Mouse (Mus musculus) heart, embryonic 13.5 days (tissue): ENCODE data around the gene Foxg1. TPM values are rescaled to one million over a fixed set of nuclear protein-coding genes. Genes with fewer than 3 reads are reported as not detected.

Source experiments
- ATAC-seq: fragments of 200-750 bp; cut with Nextera tagmentation; 2 replicates; pipeline ENCODE4 v1.8.0; 2017; ENCODE audit warnings: moderate TSS enrichment; ENCODE audit not compliant: insufficient number of reproducible peaks, low FRiP score, low TSS enrichment; ENCODE audit errors: extremely low read depth
- H3K27ac ChIP-seq: fragments of 300-500 bp; sonication (generic); replicated peaks from 2 replicates; pipeline ENCODE4 v1.5.1; 2015; ENCODE audit warnings: moderate library complexity, mild to moderate bottlenecking, inconsistent platforms
- H3K27me3 ChIP-seq: fragments of 300-500 bp; sonication (generic); replicated peaks from 2 replicates; pipeline ENCODE4 v1.6.1; 2015; ENCODE audit warnings: mild to moderate bottlenecking, inconsistent platforms
- H3K36me3 ChIP-seq: fragments of 300-500 bp; sonication (generic); 2 replicates; pipeline ENCODE4 v1.6.1; 2015; ENCODE audit warnings: mild to moderate bottlenecking, inconsistent platforms
- H3K4me1 ChIP-seq: fragments of 300-500 bp; sonication (generic); 2 replicates; pipeline ENCODE4 v1.6.1; 2015; ENCODE audit warnings: inconsistent platforms
- H3K4me2 ChIP-seq: fragments of 300-500 bp; sonication (generic); 2 replicates; pipeline ENCODE4 v1.6.1; 2015; ENCODE audit warnings: inconsistent platforms, mild to moderate bottlenecking, moderate library complexity
- H3K4me3 ChIP-seq: fragments of 300-500 bp; sonication (generic); 2 replicates; pipeline ENCODE4 v1.5.1; 2015; ENCODE audit warnings: moderate library complexity, mild to moderate bottlenecking, inconsistent platforms
- H3K9ac ChIP-seq: fragments of 300-500 bp; sonication (generic); 2 replicates; pipeline ENCODE4 v1.6.1; 2015; ENCODE audit warnings: inconsistent platforms, mild to moderate bottlenecking, moderate library complexity
- H3K9me3 ChIP-seq: fragments of 300-500 bp; sonication (generic); 2 replicates; pipeline ENCODE4 v1.6.1; 2016; ENCODE audit warnings: inconsistent platforms
- WGBS: fragments of 180-500 bp; shearing (Covaris S2); methylation state at CpG from one replicate; pipeline ENCODE4 v1.1.7; 2015; ENCODE audit warnings: mixed read lengths; 5-methylcytosine and 5-hydroxymethylcytosine counted together
- polyA plus RNA-seq: library from polyadenylated mRNA; unstranded; fragments of >200 nt; fragmentation: Nextera tagmentation; extraction: Ambion mirVana; gene quantifications from 2 replicates; pipeline ENCODE4 v1.2.1, GENCODE M21; 2015

Gene Foxg1
- polyA plus RNA-seq, 1 experiment from 2014 or later = 0.12 TPM

DNA sequence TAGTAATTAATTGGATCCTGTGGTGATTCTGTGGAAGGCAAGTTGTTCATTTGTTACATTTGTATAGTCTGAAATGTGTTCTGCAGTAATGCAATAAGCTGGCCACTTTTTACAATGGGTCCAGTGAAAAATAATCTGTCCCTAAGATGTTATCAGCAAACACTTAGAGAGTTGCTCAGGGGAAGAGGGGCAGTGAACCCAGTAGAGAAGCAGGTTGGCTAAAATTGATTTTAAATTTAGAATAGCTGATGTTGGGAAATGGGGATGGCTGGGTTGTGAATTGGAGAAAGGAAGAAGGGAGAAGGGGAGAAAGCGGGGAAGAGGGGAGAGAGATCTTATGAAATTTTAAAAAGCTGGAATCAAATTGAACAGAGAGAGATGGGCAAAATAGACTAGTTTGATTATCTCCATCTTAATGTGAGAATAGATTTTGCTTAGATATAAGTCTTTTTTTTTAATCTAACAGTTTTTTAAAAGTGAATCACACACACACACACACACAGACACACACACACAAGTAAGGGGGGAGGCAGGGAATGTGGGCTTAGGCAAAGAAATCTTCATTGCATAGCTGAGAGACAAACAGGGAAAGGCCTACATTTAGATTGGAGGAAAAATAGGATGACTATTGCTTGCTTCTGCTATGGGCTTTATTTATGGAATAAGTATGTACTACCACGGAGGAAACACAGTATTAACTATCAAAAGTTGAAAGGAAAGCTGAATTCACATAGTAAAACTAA is 5.6 kb downstream of the Foxg1 start:
- H3K27ac ChIP-seq = no peak overlapping the region
- no peak overlapping the region for H3K9ac ChIP-seq
- 6% methylated on average over 2 of the region's 2 CpGs for WGBS
- H3K27me3 ChIP-seq = peaks cover 87% of the 10 kb centered on the region
- ATAC-seq = no peak
- no peaks in the 10 kb centered on the region for H3K36me3 ChIP-seq
- H3K9me3 ChIP-seq = no peaks in the 10 kb centered on the region
- no peak overlapping the region for H3K4me3 ChIP-seq
- H3K4me1 ChIP-seq = peaks cover 20% of the 10 kb centered on the region
- H3K4me2 ChIP-seq = no peak overlapping the region

GRCm38 (mm10) chr12:49389666-49390065 is 7.2 kb downstream of the Foxg1 start:
- no peak for ATAC-seq
- no peak overlapping the region for H3K27ac ChIP-seq
- H3K36me3 ChIP-seq = no peaks in the 10 kb centered on the region
- no peak overlapping the region for H3K9ac ChIP-seq
- WGBS = 3% methylated on average over 5 of the region's 5 CpGs
- H3K27me3 ChIP-seq = peaks cover 84% of the 10 kb centered on the region
- H3K4me2 ChIP-seq = no peak overlapping the region
- peaks cover 11% of the 10 kb centered on the region; the same call in 1 of the 2 replicates for H3K4me1 ChIP-seq
- H3K9me3 ChIP-seq = no peaks in the 10 kb centered on the region
- no peak overlapping the region for H3K4me3 ChIP-seq

GRCm38 (mm10) chr12:49390257-49390656 is 7.8 kb downstream of the Foxg1 start:
- no peak overlapping the region for H3K4me3 ChIP-seq
- peaks cover 84% of the 10 kb centered on the region for H3K27me3 ChIP-seq
- no peak overlapping the region for H3K4me2 ChIP-seq
- H3K9ac ChIP-seq = no peak overlapping the region
- peaks cover 11% of the 10 kb centered on the region; the same call in 1 of the 2 replicates for H3K4me1 ChIP-seq
- no peak for ATAC-seq
- no peak overlapping the region for H3K27ac ChIP-seq
- H3K9me3 ChIP-seq = no peaks in the 10 kb centered on the region
- H3K36me3 ChIP-seq = no peaks in the 10 kb centered on the region
- 2% methylated on average over 13 of the region's 13 CpGs for WGBS

DNA sequence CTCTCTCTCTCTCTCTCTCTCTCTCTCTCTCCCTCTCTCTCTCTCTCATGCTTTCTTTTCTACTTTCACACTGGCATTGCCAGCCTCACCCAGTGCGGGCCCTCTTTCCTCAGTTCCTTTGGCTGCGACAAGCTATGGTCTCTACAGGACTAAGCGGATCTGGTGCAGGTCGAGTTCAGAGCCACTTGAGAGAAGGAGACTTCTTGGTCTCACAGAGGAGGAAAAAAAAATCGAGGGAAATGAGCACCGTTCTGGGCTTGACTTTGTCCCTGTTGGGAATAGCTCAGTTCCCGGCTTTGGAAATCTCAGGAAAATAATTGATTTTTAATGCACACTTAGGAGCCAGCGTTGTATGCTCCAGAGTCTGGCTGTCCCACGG is 8.5 kb downstream of the Foxg1 start:
- H3K9ac ChIP-seq = no peak overlapping the region
- WGBS = 2% methylated on average over 9 of the region's 9 CpGs
- H3K36me3 ChIP-seq = no peaks in the 10 kb centered on the region

GRCm38 (mm10) chr12:49391305-49392040 is 9.0 kb downstream of the Foxg1 start:
- Histone ChIP-seq H3K9me3 (no peaks in the 10 kb centered on the region), H3K27me3 (peaks cover 80% of the 10 kb centered on the region), H3K4me1 (peaks cover 11% of the 10 kb centered on the region; the same call in 1 of the 2 replicates), H3K9ac (peak overlapping the region; percentile 47; the same call in 1 of the 2 replicates), H3K4me3 (peak overlapping the region; percentile 39), H3K36me3 (no peaks in the 10 kb centered on the region), H3K4me2 (peak overlapping the region; percentile 61), H3K27ac (no peak overlapping the region)
- ATAC-seq = no peak; the same call in 1 of the 2 replicates
- WGBS = under 1% methylated on average over 42 of the region's 42 CpGs

More for the DNA sequence above, 8.5 kb downstream of the Foxg1 start:
- peaks cover 82% of the 10 kb centered on the region for H3K27me3 ChIP-seq
- H3K4me1 ChIP-seq = peaks cover 11% of the 10 kb centered on the region; the same call in 1 of the 2 replicates
- peak overlapping the region; percentile 39 for H3K4me3 ChIP-seq
- H3K27ac ChIP-seq = no peak overlapping the region
- H3K4me2 ChIP-seq = peak overlapping the region; percentile 61
- no peaks in the 10 kb centered on the region for H3K9me3 ChIP-seq
- no peak for ATAC-seq

GRCm38 (mm10) chr12:49392041-49392390 is 9.6 kb downstream of the Foxg1 start:
- H3K4me1 ChIP-seq = peaks cover 11% of the 10 kb centered on the region; the same call in 1 of the 2 replicates
- 2% methylated on average over 10 of the region's 10 CpGs for WGBS
- H3K27me3 ChIP-seq = peaks cover 81% of the 10 kb centered on the region
- H3K9ac ChIP-seq = no peak overlapping the region
- H3K27ac ChIP-seq = no peak overlapping the region
- H3K36me3 ChIP-seq = no peaks in the 10 kb centered on the region
- H3K4me3 ChIP-seq = peak overlapping the region; percentile 39
- no peaks in the 10 kb centered on the region for H3K9me3 ChIP-seq
- peak overlapping the region; percentile 61 for H3K4me2 ChIP-seq
- ATAC-seq = no peak

- Histone ChIP-seq H3K4me1 (peaks cover 11% of the 10 kb centered on the region; the same call in 1 of the 2 replicates), H3K4me3 (no peak overlapping the region), H3K4me2 (no peak overlapping the region), H3K36me3 (no peaks in the 10 kb centered on the region), H3K9me3 (no peaks in the 10 kb centered on the region), H3K27me3 (peaks cover 86% of the 10 kb centered on the region), H3K9ac (no peak overlapping the region), H3K27ac (no peak overlapping the region)
- ATAC-seq = no peak
- 12% methylated on average over 5 of the region's 5 CpGs for WGBS
These were observed 10.4 kb downstream of the Foxg1 start for GRCm38 (mm10) chr12:49392876-49393275.

DNA sequence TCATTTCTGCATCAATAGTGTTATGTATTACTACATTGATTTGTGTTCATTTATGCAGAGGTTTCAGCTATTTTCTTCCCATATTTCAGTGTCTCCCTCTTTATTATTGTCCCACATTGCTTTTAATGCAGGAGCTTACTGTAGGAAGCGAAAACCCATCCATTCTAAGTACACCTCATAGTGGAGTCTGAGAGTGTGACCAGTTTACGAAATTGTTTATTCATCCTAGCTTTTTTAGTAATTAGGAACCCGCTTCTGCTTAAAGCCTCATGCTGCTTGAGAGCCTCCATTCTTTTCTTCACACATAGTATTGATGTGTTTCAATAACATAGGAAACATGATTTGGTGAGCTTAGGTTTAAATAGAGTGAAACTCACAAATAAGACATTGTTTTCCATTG is 11.2 kb downstream of the Foxg1 start:
- Histone ChIP-seq H3K9me3 (no peaks in the 10 kb centered on the region), H3K4me3 (no peak overlapping the region), H3K27ac (no peak overlapping the region), H3K36me3 (no peaks in the 10 kb centered on the region), H3K4me1 (peaks cover 11% of the 10 kb centered on the region; the same call in 1 of the 2 replicates), H3K27me3 (peaks cover 88% of the 10 kb centered on the region), H3K4me2 (no peak overlapping the region), H3K9ac (no peak overlapping the region)
- no peak for ATAC-seq
- 12% methylated on average over 3 of the region's 3 CpGs for WGBS

- WGBS = 2% methylated on average over 1 of the region's 1 CpGs
These were observed 11.7 kb downstream of the Foxg1 start for GRCm38 (mm10) chr12:49394181-49394580.

GRCm38 (mm10) chr12:49394836-49395235 is 12.4 kb downstream of the Foxg1 start:
- Histone ChIP-seq H3K9ac (no peak overlapping the region), H3K27me3 (peaks cover 85% of the 10 kb centered on the region), H3K4me2 (no peak overlapping the region), H3K4me3 (no peak overlapping the region), H3K36me3 (no peaks in the 10 kb centered on the region), H3K9me3 (no peaks in the 10 kb centered on the region), H3K4me1 (peaks cover 11% of the 10 kb centered on the region; the same call in 1 of the 2 replicates), H3K27ac (no peak overlapping the region)
- WGBS = 1% methylated on average over 17 of the region's 17 CpGs
- no peak for ATAC-seq

More at GRCm38 (mm10) chr12:49394181-49394580, 11.7 kb downstream of the Foxg1 start:
- H3K4me2 ChIP-seq = no peak overlapping the region
- H3K27ac ChIP-seq = no peak overlapping the region
- no peak overlapping the region for H3K9ac ChIP-seq
- no peak overlapping the region for H3K4me3 ChIP-seq
- peaks cover 11% of the 10 kb centered on the region; the same call in 1 of the 2 replicates for H3K4me1 ChIP-seq
- H3K27me3 ChIP-seq = peaks cover 88% of the 10 kb centered on the region
- no peaks in the 10 kb centered on the region for H3K36me3 ChIP-seq
- no peaks in the 10 kb centered on the region for H3K9me3 ChIP-seq
- ATAC-seq = no peak

- Histone ChIP-seq H3K4me3 (no peak overlapping the region), H3K4me2 (no peak overlapping the region), H3K27ac (no peak overlapping the region), H3K9ac (no peak overlapping the region), H3K36me3 (no peaks in the 10 kb centered on the region), H3K27me3 (peaks cover 85% of the 10 kb centered on the region), H3K9me3 (no peaks in the 10 kb centered on the region), H3K4me1 (peaks cover 12% of the 10 kb centered on the region)
- no peak for ATAC-seq
- 13% methylated on average over 2 of the region's 2 CpGs for WGBS
These were observed 13.5 kb downstream of the Foxg1 start for GRCm38 (mm10) chr12:49395969-49396368.
